Mouse (Mus musculus) cerebellum, postnatal 4 days (tissue): ENCODE results near the gene Snd1.

ENCODE experiments used
- DNase-seq, 2 experiments: peaks; one replicate each; pipeline ENCODE4 v3.0.0; 2022; ENCODE audit warnings: low spot score in 2 of 2, mixed read lengths in 1 of 2

Snd1 gene

GRCm38 (mm10) chr6:28753217-28753616 lies 278.3 kb downstream of the Snd1 start:
- DNase-seq: no peak

GRCm38 (mm10) chr6:28753681-28754080 lies 278.7 kb downstream of the Snd1 start:
- DNase-seq: no peak

- no peak for DNase-seq
Measured at GRCm38 (mm10) chr6:28754127-28754898, 279.4 kb downstream of the Snd1 start.

- peak; percentile 49 to 74 for DNase-seq
Measured at GRCm38 (mm10) chr6:28756306-28757018, 281.5 kb downstream of the Snd1 start.

- DNase-seq: no peak
Measured at GRCm38 (mm10) chr6:28758293-28758692, 283.4 kb downstream of the Snd1 start.

- DNase-seq: no peak
Measured at GRCm38 (mm10) chr6:28761728-28762127, 286.8 kb downstream of the Snd1 start.

- DNase-seq: no peak
Measured at GRCm38 (mm10) chr6:28762132-28762775, 287.3 kb downstream of the Snd1 start.

- DNase-seq: no peak
Measured at GRCm38 (mm10) chr6:28766622-28767021, 291.7 kb downstream of the Snd1 start.

- DNase-seq: no peak
Measured at GRCm38 (mm10) chr6:28767891-28768481, 293.0 kb downstream of the Snd1 start.

GRCm38 (mm10) chr6:28771331-28771730 lies 296.4 kb downstream of the Snd1 start:
- no peak for DNase-seq

GRCm38 (mm10) chr6:28781696-28782095 lies 306.8 kb downstream of the Snd1 start:
- no peak for DNase-seq

GRCm38 (mm10) chr6:28783082-28783647 lies 308.2 kb downstream of the Snd1 start:
- DNase-seq: no peak

GRCm38 (mm10) chr6:28783953-28784352 lies 309.0 kb downstream of the Snd1 start:
- DNase-seq: no peak

GRCm38 (mm10) chr6:28785770-28786169 lies 310.8 kb downstream of the Snd1 start:
- no peak for DNase-seq

GRCm38 (mm10) chr6:28787133-28787532 lies 312.2 kb downstream of the Snd1 start:
- no peak for DNase-seq

GRCm38 (mm10) chr6:28789685-28790084 lies 314.7 kb downstream of the Snd1 start:
- no peak for DNase-seq

- DNase-seq: no peak
Measured at GRCm38 (mm10) chr6:28791183-28791582, 316.2 kb downstream of the Snd1 start.

- no peak for DNase-seq
Measured at GRCm38 (mm10) chr6:28791809-28792208, 316.9 kb downstream of the Snd1 start.

GRCm38 (mm10) chr6:28795380-28795779 lies 320.4 kb downstream of the Snd1 start:
- DNase-seq: no peak

GRCm38 (mm10) chr6:28795792-28796515 lies 321.0 kb downstream of the Snd1 start:
- no peak for DNase-seq

GRCm38 (mm10) chr6:28799818-28800217 lies 324.9 kb downstream of the Snd1 start:
- DNase-seq: no peak
